Comparison of ENCODE assay signal across 8 mouse cellular contexts in genomic region chr7:127392251-127392824, GRCm38 (mm10). TPM values are rescaled to one million over a fixed set of nuclear protein-coding genes. Genes with fewer than 3 reads are reported as not detected.
DNase-seq lines count a peak whose midpoint lies in the region; ATAC-seq and TF ChIP-seq lines count a peak whose summit lies in the region.
"Had no signal": no experiment of that assay in that cellular context is flagged by ENCODE, and none has a peak within 500 bp of the region (broad histone marks: within the 10 kb centered on the region; RNA-seq: fewer than 3 reads in every experiment).

No protein-coding gene starts in this region.

- WGBS in lung, postnatal 0 days, result 76% methylated on average over 8 of the region's 8 CpGs
- WGBS in forebrain, embryonic 16.5 days, result 85% methylated on average over 8 of the region's 8 CpGs
- 57% methylated on average over 8 of the region's 8 CpGs for WGBS in liver, embryonic 16.5 days (ENCODE audit: insufficient replicate concordance)

- no peak for TF ChIP-seq EP300 in lung, postnatal 0 days (IDR thresholded peaks at IDR 0.05)

- H3K4me2 ChIP-seq in lung, postnatal 0 days (replicated peaks; ENCODE audit: low read depth, low read length), result peak overlapping the region; percentile 85
- H3K4me2 ChIP-seq in forebrain, embryonic 16.5 days (ENCODE audit: low read length), result peak overlapping the region; percentile 86
- H3K4me2 ChIP-seq in liver, embryonic 16.5 days (ENCODE audit: low read depth, low read length), result peak overlapping the region; percentile 70

- no peak for ATAC-seq in lung, postnatal 0 days
- no peak for ATAC-seq in forebrain, embryonic 16.5 days
- no peak for ATAC-seq in liver, embryonic 16.5 days (ENCODE audit: low read depth)

- H3K4me1 ChIP-seq in lung, postnatal 0 days (ENCODE audit: insufficient read depth, low read depth, low read length), result peaks cover 8% of the 10 kb centered on the region; the same call in 1 of the 2 replicates
- peaks cover 16% of the 10 kb centered on the region for H3K4me1 ChIP-seq in forebrain, embryonic 16.5 days (replicated peaks; ENCODE audit: control insufficient read depth, insufficient read depth, low read length)
- peaks cover 10% of the 10 kb centered on the region for H3K4me1 ChIP-seq in liver, embryonic 16.5 days (ENCODE audit: control insufficient read depth, low read depth, low read length)

- 0 out of 2 replicates have a peak overlapping the region, but pooled peaks have one; percentile 90 for H3K9ac ChIP-seq in lung, postnatal 0 days (replicated peaks; ENCODE audit: low read depth)
- no peak overlapping the region; the same call in 1 of the 2 replicates for H3K9ac ChIP-seq in forebrain, embryonic 16.5 days (replicated peaks; ENCODE audit: low read depth, low read length)
- H3K9ac ChIP-seq in liver, embryonic 16.5 days (ENCODE audit: low read depth, low read length), result peak overlapping the region; percentile 75

- no peak overlapping the region for H3K27ac ChIP-seq in lung, postnatal 0 days (ENCODE audit: low read length)
- no peak overlapping the region for H3K27ac ChIP-seq in forebrain, embryonic 16.5 days (ENCODE audit: low read length)
- H3K27ac ChIP-seq in liver, embryonic 16.5 days (ENCODE audit: low read length), result no peak overlapping the region

- H3K36me3 ChIP-seq in lung, postnatal 0 days (ENCODE audit: insufficient read depth, low read length), result no peaks in the 10 kb centered on the region
- H3K36me3 ChIP-seq in forebrain, embryonic 16.5 days (ENCODE audit: control insufficient read depth, insufficient read depth), result no peaks in the 10 kb centered on the region
- no peaks in the 10 kb centered on the region for H3K36me3 ChIP-seq in liver, embryonic 16.5 days (ENCODE audit: control insufficient read depth, insufficient read depth)

- DNase-seq in lung, postnatal 0 days (ENCODE audit: low spot score), result no peak
- no peak for DNase-seq in lung, adult 18-20 months
- no peak for DNase-seq in ovary, postnatal 36 days (ENCODE audit: low spot score)
- DNase-seq in urinary bladder, adult 18-20 months (ENCODE audit: low spot score in 2 of 2), result no peak
- no peak for DNase-seq in gastrocnemius, adult 18-20 months (ENCODE audit: low spot score)
- DNase-seq: right cerebral cortex, postnatal 4 days had no signal

- H3K9me3 ChIP-seq in lung, postnatal 0 days (ENCODE audit: low read length), result no peaks in the 10 kb centered on the region
- H3K9me3 ChIP-seq in forebrain, embryonic 16.5 days (ENCODE audit: control insufficient read depth, low read length), result no peaks in the 10 kb centered on the region
- H3K9me3 ChIP-seq in liver, embryonic 16.5 days (replicated peaks; ENCODE audit: control insufficient read depth, low read length), result no peaks in the 10 kb centered on the region

- H3K27me3 ChIP-seq in lung, postnatal 0 days (replicated peaks; ENCODE audit: insufficient read depth, low read length), result no peaks in the 10 kb centered on the region
- 0 out of 2 replicates have a peak, but pooled peaks cover 3% of the 10 kb centered on the region for H3K27me3 ChIP-seq in forebrain, embryonic 16.5 days (replicated peaks; ENCODE audit: control insufficient read depth, insufficient read depth, low read length)
- H3K27me3 ChIP-seq in liver, embryonic 16.5 days (ENCODE audit: control insufficient read depth, insufficient read depth, low read depth, low read length), result no peaks in the 10 kb centered on the region

- no peak for TF ChIP-seq CTCF in lung, postnatal 0 days (IDR thresholded peaks at IDR 0.05)

- no peak overlapping the region for H3K4me3 ChIP-seq in lung, postnatal 0 days (ENCODE audit: low read depth, low read length)
- H3K4me3 ChIP-seq in forebrain, embryonic 16.5 days (replicated peaks; ENCODE audit: low read length), result peak overlapping the region; percentile 70
- H3K4me3 ChIP-seq in liver, embryonic 16.5 days (ENCODE audit: low read depth, low read length), result peak overlapping the region; percentile 76

RNA-seq across cellular contexts. Expression of gene E430018J23Rik, which starts 1.1 kb away (rescaled TPM):
- 3.7 and 4.6 TPM in 2 replicates for polyA plus RNA-seq in lung, postnatal 0 days (2015; fragmentation: Nextera tagmentation; extraction: Ambion mirVana)
- polyA plus RNA-seq in forebrain, embryonic 16.5 days (2015; fragmentation: Nextera tagmentation; extraction: Ambion mirVana), result 5.3 and 6.3 TPM in 2 replicates
- 1.8 and 1.9 TPM in 2 replicates for polyA plus RNA-seq in liver, embryonic 16.5 days (2015; fragmentation: Nextera tagmentation; extraction: Ambion mirVana)
- total RNA-seq in gastrocnemius, adult 18-20 months (2021), result 1 to 10 TPM; 1.7 to 1.8 TPM

RNA-seq across cellular contexts. Expression of gene 9130019O22Rik, which starts 5.4 kb away (rescaled TPM):
- polyA plus RNA-seq in lung, postnatal 0 days (2015; fragmentation: Nextera tagmentation; extraction: Ambion mirVana), result 4.7 and 5.4 TPM in 2 replicates
- 4.2 and 5.1 TPM in 2 replicates for polyA plus RNA-seq in forebrain, embryonic 16.5 days (2015; fragmentation: Nextera tagmentation; extraction: Ambion mirVana)
- 1.3 TPM in 2 replicates for polyA plus RNA-seq in liver, embryonic 16.5 days (2015; fragmentation: Nextera tagmentation; extraction: Ambion mirVana)
- total RNA-seq in gastrocnemius, adult 18-20 months (2021), result 1 to 10 TPM; 1.8 to 2.2 TPM

RNA-seq across cellular contexts. Expression of gene Zfp764, which starts 14.3 kb away (rescaled TPM):
- 6.0 and 6.7 TPM in 2 replicates for polyA plus RNA-seq in lung, postnatal 0 days (2015; fragmentation: Nextera tagmentation; extraction: Ambion mirVana)
- polyA plus RNA-seq in forebrain, embryonic 16.5 days (2015; fragmentation: Nextera tagmentation; extraction: Ambion mirVana), result 5.2 and 5.9 TPM in 2 replicates
- polyA plus RNA-seq in liver, embryonic 16.5 days (2015; fragmentation: Nextera tagmentation; extraction: Ambion mirVana), result 1.3 and 1.4 TPM in 2 replicates
- 1 to 10 TPM; 1.6 to 1.9 TPM for total RNA-seq in gastrocnemius, adult 18-20 months (2021)

RNA-seq across cellular contexts. Expression of gene Zfp747, which starts 16.5 kb away (rescaled TPM):
- 7.3 and 7.9 TPM in 2 replicates for polyA plus RNA-seq in lung, postnatal 0 days (2015; fragmentation: Nextera tagmentation; extraction: Ambion mirVana)
- polyA plus RNA-seq in forebrain, embryonic 16.5 days (2015; fragmentation: Nextera tagmentation; extraction: Ambion mirVana), result 8.2 and 9.6 TPM in 2 replicates
- 1.7 and 2.0 TPM in 2 replicates for polyA plus RNA-seq in liver, embryonic 16.5 days (2015; fragmentation: Nextera tagmentation; extraction: Ambion mirVana)
- 1 to 10 TPM; 2.4 to 2.6 TPM for total RNA-seq in gastrocnemius, adult 18-20 months (2021)

RNA-seq across cellular contexts. Expression of gene Zfp688, which starts 29.5 kb away (rescaled TPM):
- 27.4 and 28.9 TPM in 2 replicates for polyA plus RNA-seq in lung, postnatal 0 days (2015; fragmentation: Nextera tagmentation; extraction: Ambion mirVana)
- 28.4 and 28.6 TPM in 2 replicates for polyA plus RNA-seq in forebrain, embryonic 16.5 days (2015; fragmentation: Nextera tagmentation; extraction: Ambion mirVana)
- 8.0 and 8.3 TPM in 2 replicates for polyA plus RNA-seq in liver, embryonic 16.5 days (2015; fragmentation: Nextera tagmentation; extraction: Ambion mirVana)
- 1 to 10 TPM; 1.4 to 2.1 TPM for total RNA-seq in gastrocnemius, adult 18-20 months (2021)
